Mouse (Mus musculus) hindbrain, embryonic 14.5 days (tissue): ENCODE measurements around the gene Slc25a42. TPM values are rescaled to one million over a fixed set of nuclear protein-coding genes. Genes with fewer than 3 reads are reported as not detected.

Experiments used
- ATAC-seq: fragments of 200-750 bp; cut with Nextera tagmentation; 2 replicates; pipeline ENCODE4 v1.8.0; 2017; ENCODE audit warnings: moderate number of reproducible peaks, mild to moderate bottlenecking, moderate TSS enrichment, moderate library complexity; ENCODE audit not compliant: low FRiP score
- DNase-seq: peaks from one replicate; pipeline ENCODE4 v3.0.0-alpha.2; 2015; ENCODE audit warnings: low spot score
- H3K27ac ChIP-seq: fragments of 300-500 bp; sonication (generic); 2 replicates; pipeline ENCODE4 v1.5.1; 2014; ENCODE audit warnings: mild to moderate bottlenecking, moderate library complexity
- H3K27me3 ChIP-seq: fragments of 300-500 bp; sonication (generic); 2 replicates; pipeline ENCODE4 v1.6.1; 2014; ENCODE audit warnings: mild to moderate bottlenecking, low read length, mixed read lengths; ENCODE audit not compliant: control insufficient read depth, insufficient read depth
- H3K36me3 ChIP-seq: fragments of 300-500 bp; sonication (generic); replicated peaks from 2 replicates; pipeline ENCODE4 v1.6.1; 2014; ENCODE audit not compliant: control insufficient read depth, insufficient read depth
- H3K4me1 ChIP-seq: fragments of 300-500 bp; sonication (generic); replicated peaks from 2 replicates; pipeline ENCODE4 v1.6.1; 2014; ENCODE audit warnings: antibody characterized with exemption, low read length, mixed read lengths; ENCODE audit not compliant: control insufficient read depth, insufficient read depth
- H3K4me2 ChIP-seq: fragments of 300-500 bp; sonication (generic); replicated peaks from 2 replicates; pipeline ENCODE4 v1.6.1; 2014; ENCODE audit warnings: mild to moderate bottlenecking, moderate library complexity
- H3K4me3 ChIP-seq: fragments of 300-500 bp; sonication (generic); replicated peaks from 2 replicates; pipeline ENCODE4 v1.5.1; 2014; ENCODE audit warnings: mild to moderate bottlenecking, low read length
- H3K9ac ChIP-seq: fragments of 300-500 bp; sonication (generic); 2 replicates; pipeline ENCODE4 v1.6.1; 2014
- H3K9me3 ChIP-seq: fragments of 300-500 bp; sonication (generic); 2 replicates; pipeline ENCODE4 v1.6.1; 2016; ENCODE audit warnings: low read length; ENCODE audit not compliant: control insufficient read depth
- WGBS: fragments of 180-500 bp; shearing (Covaris S2); extraction: QIAGEN DNeasy Blood & Tissue Kit; methylation state at CpG from one replicate; pipeline ENCODE4 v1.1.7; 2014; 5-methylcytosine and 5-hydroxymethylcytosine counted together
- polyA plus RNA-seq: library from polyadenylated mRNA; unstranded; fragments of >200 nt; fragmentation: Nextera tagmentation; extraction: Ambion mirVana; gene quantifications from 2 replicates; pipeline ENCODE4 v1.2.1, GENCODE M21; 2014

Gene Slc25a42
- polyA plus RNA-seq, result 6.5 and 6.9 TPM in 2 replicates

GRCm38 (mm10) chr8:70212112-70213055 lies at the start of gene Slc25a42:
Gene Slc25a42, minus strand, starts transcription at chr8:70212305.
- Histone ChIP-seq H3K4me1 (peaks cover 9% of the 10 kb centered on the region; the same call in 1 of the 2 replicates), H3K4me2 (peak within 1 kb of the TSS; percentile 93), H3K4me3 (peak within 1 kb of the TSS; percentile 79), H3K9ac (peak within 1 kb of the TSS; percentile 72), H3K9me3 (no peaks in the 10 kb centered on the region), H3K27me3 (peaks cover 13% of the 10 kb centered on the region), H3K36me3 (no peaks in the 10 kb centered on the region), H3K27ac (peak within 1 kb of the TSS; percentile 58)
- under 1% methylated on average over 62 of the region's 66 CpGs for WGBS
- DNase-seq, result peak; percentile 96
- ATAC-seq, result peak; percentile 99

- no peak overlapping the region for H3K4me2 ChIP-seq
- no peak for DNase-seq
- no peaks in the 10 kb centered on the region for H3K27me3 ChIP-seq
- H3K36me3 ChIP-seq, result peaks cover 100% of the 10 kb centered on the region
- H3K27ac ChIP-seq, result no peak overlapping the region
- H3K9me3 ChIP-seq, result no peaks in the 10 kb centered on the region
- no peaks in the 10 kb centered on the region for H3K4me1 ChIP-seq
- no peak overlapping the region for H3K4me3 ChIP-seq
- 90% methylated on average over 2 of the region's 2 CpGs for WGBS
- ATAC-seq, result no peak
- H3K9ac ChIP-seq, result no peak overlapping the region
These were observed 46.9 kb upstream of the Slc25a42 start for GRCm38 (mm10) chr8:70259043-70259442.

- Histone ChIP-seq H3K9ac (no peak overlapping the region), H3K4me2 (no peak overlapping the region), H3K36me3 (peaks cover 100% of the 10 kb centered on the region), H3K9me3 (no peaks in the 10 kb centered on the region), H3K4me3 (no peak overlapping the region), H3K27ac (no peak overlapping the region), H3K4me1 (no peaks in the 10 kb centered on the region), H3K27me3 (no peaks in the 10 kb centered on the region)
- 94% methylated on average over 5 of the region's 5 CpGs for WGBS
- no peak for DNase-seq
- ATAC-seq, result no peak
These were observed 46.5 kb upstream of the Slc25a42 start for GRCm38 (mm10) chr8:70258600-70258999.

GRCm38 (mm10) chr8:70257456-70257855 lies 45.4 kb upstream of the Slc25a42 start:
- ATAC-seq (no peak), DNase-seq (no peak)
- no peaks in the 10 kb centered on the region for H3K9me3 ChIP-seq
- H3K9ac ChIP-seq, result no peak overlapping the region
- peaks cover 100% of the 10 kb centered on the region for H3K36me3 ChIP-seq
- H3K27me3 ChIP-seq, result no peaks in the 10 kb centered on the region
- WGBS, result 83% methylated on average over 3 of the region's 3 CpGs
- no peak overlapping the region for H3K27ac ChIP-seq
- H3K4me3 ChIP-seq, result no peak overlapping the region
- no peak overlapping the region for H3K4me2 ChIP-seq
- H3K4me1 ChIP-seq, result no peaks in the 10 kb centered on the region

GRCm38 (mm10) chr8:70254628-70255027 lies 42.5 kb upstream of the Slc25a42 start:
- H3K9ac ChIP-seq, result no peak overlapping the region
- WGBS, result 83% methylated on average over 1 of the region's 1 CpGs
- no peaks in the 10 kb centered on the region for H3K4me1 ChIP-seq
- no peak overlapping the region for H3K27ac ChIP-seq
- H3K4me3 ChIP-seq, result no peak overlapping the region
- H3K9me3 ChIP-seq, result no peaks in the 10 kb centered on the region
- H3K36me3 ChIP-seq, result peaks cover 100% of the 10 kb centered on the region
- no peaks in the 10 kb centered on the region for H3K27me3 ChIP-seq
- no peak for DNase-seq
- ATAC-seq, result no peak
- H3K4me2 ChIP-seq, result no peak overlapping the region

- Histone ChIP-seq H3K4me1 (peaks cover 9% of the 10 kb centered on the region), H3K9me3 (no peaks in the 10 kb centered on the region), H3K27ac (no peak overlapping the region), H3K27me3 (no peaks in the 10 kb centered on the region), H3K9ac (no peak overlapping the region), H3K36me3 (peaks cover 98% of the 10 kb centered on the region), H3K4me2 (no peak overlapping the region), H3K4me3 (no peak overlapping the region)
- DNase-seq, result no peak
- WGBS, result 86% methylated on average over 3 of the region's 3 CpGs
- no peak for ATAC-seq
These were observed 35.7 kb upstream of the Slc25a42 start for GRCm38 (mm10) chr8:70247841-70248240.

GRCm38 (mm10) chr8:70246622-70247021 lies 34.5 kb upstream of the Slc25a42 start:
- WGBS, result 96% methylated on average over 6 of the region's 6 CpGs
- H3K4me2 ChIP-seq, result no peak overlapping the region
- H3K4me1 ChIP-seq, result peaks cover 9% of the 10 kb centered on the region
- no peaks in the 10 kb centered on the region for H3K27me3 ChIP-seq
- no peak overlapping the region for H3K4me3 ChIP-seq
- H3K9ac ChIP-seq, result no peak overlapping the region
- no peak overlapping the region for H3K27ac ChIP-seq
- ATAC-seq (no peak), DNase-seq (no peak)
- H3K36me3 ChIP-seq, result peaks cover 98% of the 10 kb centered on the region
- no peaks in the 10 kb centered on the region for H3K9me3 ChIP-seq

- peaks cover 92% of the 10 kb centered on the region for H3K36me3 ChIP-seq
- no peaks in the 10 kb centered on the region for H3K9me3 ChIP-seq
- H3K27ac ChIP-seq, result no peak overlapping the region
- H3K4me3 ChIP-seq, result no peak overlapping the region
- peaks cover 15% of the 10 kb centered on the region for H3K4me1 ChIP-seq
- no peak overlapping the region for H3K4me2 ChIP-seq
- ATAC-seq (no peak), DNase-seq (no peak)
- 93% methylated on average over 5 of the region's 5 CpGs for WGBS
- no peak overlapping the region for H3K9ac ChIP-seq
- no peaks in the 10 kb centered on the region for H3K27me3 ChIP-seq
These were observed 28.5 kb upstream of the Slc25a42 start for GRCm38 (mm10) chr8:70240642-70241041.

GRCm38 (mm10) chr8:70237842-70238241 lies 25.7 kb upstream of the Slc25a42 start:
- H3K36me3 ChIP-seq, result peaks cover 66% of the 10 kb centered on the region

More at GRCm38 (mm10) chr8:70237842-70238241, 25.7 kb upstream of the Slc25a42 start:
- H3K4me3 ChIP-seq, result no peak overlapping the region
- H3K27me3 ChIP-seq, result no peaks in the 10 kb centered on the region
- 88% methylated on average over 2 of the region's 2 CpGs for whole genome bisulfite sequencing
- no peak overlapping the region for H3K9ac ChIP-seq
- H3K9me3 ChIP-seq, result no peaks in the 10 kb centered on the region
- ATAC-seq (no peak), DNase-seq (no peak)
- H3K4me1 ChIP-seq, result peaks cover 17% of the 10 kb centered on the region
- H3K27ac ChIP-seq, result no peak overlapping the region
- H3K4me2 ChIP-seq, result no peak overlapping the region
